Mouse (Mus musculus) heart, adult 8-10 months (tissue): ENCODE data around the gene Zfp385c. TPM values are rescaled to one million over a fixed set of nuclear protein-coding genes. Genes with fewer than 3 reads are reported as not detected.
A peak's percentile ranks its signal among the peaks of the same experiment; 100 is the strongest.
"Not testable (repeated sequence)": the region's sequence is repeated elsewhere in the genome, so short reads cannot be mapped to it uniquely, and the experiment has no call there.

Source experiments
- DNase-seq: peaks from one replicate; pipeline ENCODE4 v3.0.0; 2022; ENCODE audit warnings: low spot score
- total RNA-seq, 4 experiments: library from RNA; stranded (reverse); gene quantifications; 2 replicates each; pipeline ENCODE4 v1.2.4; 2022

Gene Zfp385c
- total RNA-seq, 4 experiments from 2014 or later, result 0.09 to 0.53 (median 0.28) TPM

- peak; percentile 60 for DNase-seq
Measured at GRCm38 (mm10) chr11:100626701-100627195, 65.5 kb downstream of the Zfp385c start.

- no peak for DNase-seq
Measured at GRCm38 (mm10) chr11:100625754-100626700, 66.2 kb downstream of the Zfp385c start.

GRCm38 (mm10) chr11:100623867-100624266 lies 68.4 kb downstream of the Zfp385c start:
- DNase-seq, result no peak

- peak; percentile 96 for DNase-seq
Measured at GRCm38 (mm10) chr11:100622714-100623113, 69.5 kb downstream of the Zfp385c start.

- DNase-seq, result no peak
Measured at GRCm38 (mm10) chr11:100619982-100620381, 72.3 kb downstream of the Zfp385c start, which contains the start of gene Dnajc7. Gene Dnajc7 (minus strand): TSS chr11:100620168.

GRCm38 (mm10) chr11:100619485-100619975 lies 72.7 kb downstream of the Zfp385c start:
- DNase-seq, result peak; percentile 94

GRCm38 (mm10) chr11:100618761-100619484 lies 73.3 kb downstream of the Zfp385c start, which contains the start of gene Nkiras2:
Gene Nkiras2 (plus strand): TSS chr11:100619244.
- no peak for DNase-seq

GRCm38 (mm10) chr11:100617480-100617879 lies 74.8 kb downstream of the Zfp385c start:
- no peak for DNase-seq

- DNase-seq, result not testable (repeated sequence)
Measured at GRCm38 (mm10) chr11:100616836-100617235, 75.4 kb downstream of the Zfp385c start.

GRCm38 (mm10) chr11:100616332-100616731 lies 75.9 kb downstream of the Zfp385c start:
- DNase-seq, result no peak

- no peak for DNase-seq
Measured at GRCm38 (mm10) chr11:100613241-100613640, 79.0 kb downstream of the Zfp385c start.

GRCm38 (mm10) chr11:100611627-100612026 lies 80.6 kb downstream of the Zfp385c start:
- no peak for DNase-seq

- DNase-seq, result peak; percentile 49
Measured at GRCm38 (mm10) chr11:100609997-100610680, 82.1 kb downstream of the Zfp385c start.

GRCm38 (mm10) chr11:100609355-100609996 lies 82.8 kb downstream of the Zfp385c start:
- no peak for DNase-seq

- no peak for DNase-seq
Measured at GRCm38 (mm10) chr11:100608796-100609195, 83.5 kb downstream of the Zfp385c start.

- DNase-seq, result no peak
Measured at GRCm38 (mm10) chr11:100607121-100607520, 85.1 kb downstream of the Zfp385c start.

- DNase-seq, result no peak
Measured at GRCm38 (mm10) chr11:100605451-100605850, 86.8 kb downstream of the Zfp385c start.

GRCm38 (mm10) chr11:100604321-100605005 lies 87.8 kb downstream of the Zfp385c start:
- DNase-seq, result no peak

- DNase-seq, result no peak
Measured at GRCm38 (mm10) chr11:100603813-100604212, 88.4 kb downstream of the Zfp385c start.

- DNase-seq, result no peak
Measured at GRCm38 (mm10) chr11:100603155-100603554, 89.1 kb downstream of the Zfp385c start.
